Mouse (Mus musculus): ENCODE results near the gene 6030445D17Rik. TPM values are rescaled to one million over a fixed set of nuclear protein-coding genes. Genes with fewer than 3 reads are reported as not detected.

Gene 6030445D17Rik
- not detected in 2 replicates for total RNA-seq (2017)

GRCm38 (mm10) chr4:136462086-136462838, at the start of gene 6030445D17Rik:
6030445D17Rik (plus strand) TSS chr4:136462250.
- peak; percentile 57 for ATAC-seq (replicated peaks; ENCODE audit: low read depth, poor library complexity, severe bottlenecking)

GRCm38 (mm10) chr4:136415477-136415876, 46.6 kb upstream of the 6030445D17Rik start:
- ATAC-seq (replicated peaks; ENCODE audit: low read depth, poor library complexity, severe bottlenecking), result no peak

- ATAC-seq (replicated peaks; ENCODE audit: low read depth, poor library complexity, severe bottlenecking), result no peak
These were observed 43.1 kb upstream of the 6030445D17Rik start for GRCm38 (mm10) chr4:136418962-136419361.

GRCm38 (mm10) chr4:136419386-136419785, 42.7 kb upstream of the 6030445D17Rik start:
- ATAC-seq (replicated peaks; ENCODE audit: low read depth, poor library complexity, severe bottlenecking), result no peak

- ATAC-seq (replicated peaks; ENCODE audit: low read depth, poor library complexity, severe bottlenecking), result no peak
These were observed 38.8 kb upstream of the 6030445D17Rik start, which contains the start of gene Htr1d for GRCm38 (mm10) chr4:136423224-136423623. Htr1d (plus strand) TSS chr4:136423524.

- 0 out of 2 replicates have a peak, but pooled peaks have one; percentile 32 for ATAC-seq (replicated peaks; ENCODE audit: low read depth, poor library complexity, severe bottlenecking)
These were observed 37.7 kb upstream of the 6030445D17Rik start for GRCm38 (mm10) chr4:136424120-136424999.

GRCm38 (mm10) chr4:136425000-136425288, 37.1 kb upstream of the 6030445D17Rik start:
- no peak for ATAC-seq (replicated peaks; ENCODE audit: low read depth, poor library complexity, severe bottlenecking)

GRCm38 (mm10) chr4:136430609-136431375, 31.3 kb upstream of the 6030445D17Rik start:
- peak; percentile 47; the same call in 1 of the 2 replicates for ATAC-seq (replicated peaks; ENCODE audit: low read depth, poor library complexity, severe bottlenecking)

- peak; percentile 76 for ATAC-seq (replicated peaks; ENCODE audit: low read depth, poor library complexity, severe bottlenecking)
These were observed 30.7 kb upstream of the 6030445D17Rik start for GRCm38 (mm10) chr4:136431376-136431693.

- ATAC-seq (replicated peaks; ENCODE audit: low read depth, poor library complexity, severe bottlenecking), result no peak
These were observed 28.0 kb upstream of the 6030445D17Rik start for GRCm38 (mm10) chr4:136434029-136434428.

GRCm38 (mm10) chr4:136439106-136439505, 22.9 kb upstream of the 6030445D17Rik start:
- ATAC-seq (replicated peaks; ENCODE audit: low read depth, poor library complexity, severe bottlenecking), result no peak

- no peak for ATAC-seq (replicated peaks; ENCODE audit: low read depth, poor library complexity, severe bottlenecking)
These were observed 20.6 kb upstream of the 6030445D17Rik start for GRCm38 (mm10) chr4:136441354-136442043.

GRCm38 (mm10) chr4:136444561-136444960, 17.5 kb upstream of the 6030445D17Rik start:
- ATAC-seq (replicated peaks; ENCODE audit: low read depth, poor library complexity, severe bottlenecking), result no peak

GRCm38 (mm10) chr4:136449795-136450194, 12.3 kb upstream of the 6030445D17Rik start:
- ATAC-seq (replicated peaks; ENCODE audit: low read depth, poor library complexity, severe bottlenecking), result no peak

- ATAC-seq (replicated peaks; ENCODE audit: low read depth, poor library complexity, severe bottlenecking), result no peak
These were observed 11.8 kb upstream of the 6030445D17Rik start for GRCm38 (mm10) chr4:136450271-136450670.

- ATAC-seq (replicated peaks; ENCODE audit: low read depth, poor library complexity, severe bottlenecking), result no peak
These were observed 10.5 kb upstream of the 6030445D17Rik start for GRCm38 (mm10) chr4:136451564-136451963.

- ATAC-seq (replicated peaks; ENCODE audit: low read depth, poor library complexity, severe bottlenecking), result no peak
These were observed 9.8 kb upstream of the 6030445D17Rik start for GRCm38 (mm10) chr4:136452286-136452685.

- no peak for ATAC-seq (replicated peaks; ENCODE audit: low read depth, poor library complexity, severe bottlenecking)
These were observed 9.3 kb upstream of the 6030445D17Rik start for GRCm38 (mm10) chr4:136452792-136453191.

GRCm38 (mm10) chr4:136454850-136455260, 7.2 kb upstream of the 6030445D17Rik start:
- peak; percentile 89 for ATAC-seq (replicated peaks; ENCODE audit: low read depth, poor library complexity, severe bottlenecking)
